Mouse (Mus musculus): ENCODE data around the gene B4galt3.

- TF ChIP-seq CTCF (IDR thresholded peaks at IDR 0.05; ENCODE audit: low read depth, low read length) (no peak), GATA1 (IDR thresholded peaks at IDR 0.05; ENCODE audit: borderline replicate concordance, low read length) (no peak), GATA2 (IDR thresholded peaks at IDR 0.05; ENCODE audit: borderline replicate concordance, low read depth, low read length) (no peak), POLR2AphosphoS5 (IDR thresholded peaks at IDR 0.05; ENCODE audit: insufficient replicate concordance, low read depth, low read length) (no peak), TAL1 (conservative IDR thresholded peaks at IDR 0.05; ENCODE audit: low read depth, low read length) (no peak)
Measured at GRCm38 (mm10) chr1:171270573-171270900, 409 bp downstream of the B4galt3 start.

All from G1E (cell line).